Mouse (Mus musculus): ENCODE measurements at regions not wholly inside any gene's neighbourhood (a gene's known extent, or its start where the extent isn't known, plus 50 kb on each side); places are given as distances from the start of the nearest gene placed in this dataset.

GRCm38 (mm10) chr1:119348456-119349208 lies 73.4 kb downstream of the Inhbb start:
- Histone ChIP-seq H3K27ac (ENCODE audit: insufficient read depth, low read depth, low read length) (no peak overlapping the region), H3K36me3 (ENCODE audit: control insufficient read depth, insufficient read depth, low read length) (no peaks in the 10 kb centered on the region), H3K4me1 (ENCODE audit: control insufficient read depth, insufficient read depth, insufficient read length, low read length) (no peaks in the 10 kb centered on the region), H3K4me3 (ENCODE audit: low read depth, low read length) (no peak overlapping the region), H3K27me3 (ENCODE audit: control insufficient read depth, insufficient read depth, low read length) (no peaks in the 10 kb centered on the region)
- TF ChIP-seq CTCF (IDR thresholded peaks at IDR 0.05; ENCODE audit: extremely low read depth, insufficient read length, insufficient replicate concordance, low read depth, low read length), result no peak
- TF ChIP-seq POLR2A (IDR thresholded peaks at IDR 0.05; ENCODE audit: low read depth, low read length), result no peak
- WGBS, result 44% methylated on average over 18 of the region's 18 CpGs

- 100% methylated on average over 1 of the region's 1 CpGs for WGBS
- Histone ChIP-seq H3K4me1 (ENCODE audit: control insufficient read depth, insufficient read depth, insufficient read length, low read length) (no peaks in the 10 kb centered on the region), H3K27me3 (ENCODE audit: control insufficient read depth, insufficient read depth, low read length) (no peaks in the 10 kb centered on the region), H3K4me3 (ENCODE audit: low read depth, low read length) (no peak overlapping the region), H3K27ac (ENCODE audit: insufficient read depth, low read depth, low read length) (no peak overlapping the region), H3K36me3 (ENCODE audit: control insufficient read depth, insufficient read depth, low read length) (no peaks in the 10 kb centered on the region)
- TF ChIP-seq POLR2A (IDR thresholded peaks at IDR 0.05; ENCODE audit: low read depth, low read length) (no peak), CTCF (IDR thresholded peaks at IDR 0.05; ENCODE audit: extremely low read depth, insufficient read length, insufficient replicate concordance, low read depth, low read length) (no peak)
Measured at GRCm38 (mm10) chr1:119347749-119348148, 74.3 kb downstream of the Inhbb start.

- Histone ChIP-seq H3K27ac (ENCODE audit: insufficient read depth, low read depth, low read length) (no peak overlapping the region), H3K36me3 (ENCODE audit: control insufficient read depth, insufficient read depth, low read length) (no peaks in the 10 kb centered on the region), H3K4me3 (ENCODE audit: low read depth, low read length) (no peak overlapping the region), H3K27me3 (ENCODE audit: control insufficient read depth, insufficient read depth, low read length) (no peaks in the 10 kb centered on the region), H3K4me1 (ENCODE audit: control insufficient read depth, insufficient read depth, insufficient read length, low read length) (no peaks in the 10 kb centered on the region)
- WGBS, result 72% methylated on average over 5 of the region's 5 CpGs
- TF ChIP-seq POLR2A (IDR thresholded peaks at IDR 0.05; ENCODE audit: low read depth, low read length) (no peak), CTCF (IDR thresholded peaks at IDR 0.05; ENCODE audit: extremely low read depth, insufficient read length, insufficient replicate concordance, low read depth, low read length) (no peak)
Measured at GRCm38 (mm10) chr1:119346634-119347155, 75.4 kb downstream of the Inhbb start.

- no peak for TF ChIP-seq CTCF (IDR thresholded peaks at IDR 0.05; ENCODE audit: extremely low read depth, insufficient read length, insufficient replicate concordance, low read depth, low read length)
- TF ChIP-seq POLR2A (IDR thresholded peaks at IDR 0.05; ENCODE audit: low read depth, low read length), result no peak
- Histone ChIP-seq H3K4me1 (ENCODE audit: control insufficient read depth, insufficient read depth, insufficient read length, low read length) (no peaks in the 10 kb centered on the region), H3K36me3 (ENCODE audit: control insufficient read depth, insufficient read depth, low read length) (no peaks in the 10 kb centered on the region), H3K27me3 (ENCODE audit: control insufficient read depth, insufficient read depth, low read length) (no peaks in the 10 kb centered on the region), H3K4me3 (ENCODE audit: low read depth, low read length) (no peak overlapping the region), H3K27ac (ENCODE audit: insufficient read depth, low read depth, low read length) (no peak overlapping the region)
- WGBS, result 64% methylated on average over 7 of the region's 7 CpGs
Measured at GRCm38 (mm10) chr1:119345115-119345791, 76.8 kb downstream of the Inhbb start.

GRCm38 (mm10) chr1:119344046-119344445 lies 78.0 kb downstream of the Inhbb start:
- Histone ChIP-seq H3K4me1 (ENCODE audit: control insufficient read depth, insufficient read depth, insufficient read length, low read length) (no peaks in the 10 kb centered on the region), H3K36me3 (ENCODE audit: control insufficient read depth, insufficient read depth, low read length) (no peaks in the 10 kb centered on the region), H3K27ac (ENCODE audit: insufficient read depth, low read depth, low read length) (no peak overlapping the region), H3K27me3 (ENCODE audit: control insufficient read depth, insufficient read depth, low read length) (no peaks in the 10 kb centered on the region), H3K4me3 (ENCODE audit: low read depth, low read length) (no peak overlapping the region)
- 57% methylated on average over 4 of the region's 4 CpGs for WGBS
- TF ChIP-seq POLR2A (IDR thresholded peaks at IDR 0.05; ENCODE audit: low read depth, low read length) (no peak), CTCF (IDR thresholded peaks at IDR 0.05; ENCODE audit: extremely low read depth, insufficient read length, insufficient replicate concordance, low read depth, low read length) (no peak)

GRCm38 (mm10) chr1:119335171-119335570 lies 86.9 kb downstream of the Inhbb start:
- TF ChIP-seq CTCF (IDR thresholded peaks at IDR 0.05; ENCODE audit: extremely low read depth, insufficient read length, insufficient replicate concordance, low read depth, low read length) (no peak), POLR2A (IDR thresholded peaks at IDR 0.05; ENCODE audit: low read depth, low read length) (no peak)
- WGBS, result 43% methylated on average over 13 of the region's 13 CpGs
- H3K27ac ChIP-seq (ENCODE audit: insufficient read depth, low read depth, low read length), result no peak overlapping the region
- no peaks in the 10 kb centered on the region for H3K27me3 ChIP-seq (ENCODE audit: control insufficient read depth, insufficient read depth, low read length)
- H3K36me3 ChIP-seq (ENCODE audit: control insufficient read depth, insufficient read depth, low read length), result no peaks in the 10 kb centered on the region
- no peak overlapping the region for H3K4me3 ChIP-seq (ENCODE audit: low read depth, low read length)
- H3K4me1 ChIP-seq (ENCODE audit: control insufficient read depth, insufficient read depth, insufficient read length, low read length), result no peaks in the 10 kb centered on the region

- WGBS, result 65% methylated on average over 4 of the region's 4 CpGs
- TF ChIP-seq CTCF (IDR thresholded peaks at IDR 0.05; ENCODE audit: extremely low read depth, insufficient read length, insufficient replicate concordance, low read depth, low read length) (no peak), POLR2A (IDR thresholded peaks at IDR 0.05; ENCODE audit: low read depth, low read length) (no peak)
- Histone ChIP-seq H3K36me3 (ENCODE audit: control insufficient read depth, insufficient read depth, low read length) (no peaks in the 10 kb centered on the region), H3K27me3 (ENCODE audit: control insufficient read depth, insufficient read depth, low read length) (no peaks in the 10 kb centered on the region), H3K4me3 (ENCODE audit: low read depth, low read length) (no peak overlapping the region), H3K27ac (ENCODE audit: insufficient read depth, low read depth, low read length) (no peak overlapping the region), H3K4me1 (ENCODE audit: control insufficient read depth, insufficient read depth, insufficient read length, low read length) (no peaks in the 10 kb centered on the region)
Measured at GRCm38 (mm10) chr1:119330751-119331326, 91.2 kb downstream of the Inhbb start.
